Mouse (Mus musculus) gastrocnemius, adult 2 months (tissue): ENCODE measurements around the gene Edn1. TPM values are rescaled to one million over a fixed set of nuclear protein-coding genes. Genes with fewer than 3 reads are reported as not detected.

Experiments
- DNase-seq: peaks from one replicate; pipeline ENCODE4 v3.0.0; 2022
- H3K27ac ChIP-seq: fragments of 200-600 bp; 2 replicates; pipeline ENCODE4 v1.8.1; 2022; ENCODE audit warnings: mild to moderate bottlenecking
- H3K4me3 ChIP-seq: fragments of 200-600 bp; 2 replicates; pipeline ENCODE4 v1.8.1; 2022; ENCODE audit warnings: mild to moderate bottlenecking, moderate library complexity
- CTCF ChIP-seq: fragments of 200-600 bp; IDR thresholded peaks from 2 replicates; pipeline ENCODE4 v1.8.1; 2022; ENCODE audit warnings: antibody characterized with exemption, mild to moderate bottlenecking, moderate library complexity
- intact Hi-C: fragments of 180-260 bp; cut with DNase I; formaldehyde crosslinking; loops from one replicate; pipeline ENCODE4 v1.15.1; 2025
- total RNA-seq, 2 experiments: library from RNA; stranded (reverse); gene quantifications; 2 replicates each; pipeline ENCODE4 v1.2.3; 2021

The Edn1 gene
- total RNA-seq, 2 experiments from 2014 or later: 1.6 to 1.7 TPM

DNA sequence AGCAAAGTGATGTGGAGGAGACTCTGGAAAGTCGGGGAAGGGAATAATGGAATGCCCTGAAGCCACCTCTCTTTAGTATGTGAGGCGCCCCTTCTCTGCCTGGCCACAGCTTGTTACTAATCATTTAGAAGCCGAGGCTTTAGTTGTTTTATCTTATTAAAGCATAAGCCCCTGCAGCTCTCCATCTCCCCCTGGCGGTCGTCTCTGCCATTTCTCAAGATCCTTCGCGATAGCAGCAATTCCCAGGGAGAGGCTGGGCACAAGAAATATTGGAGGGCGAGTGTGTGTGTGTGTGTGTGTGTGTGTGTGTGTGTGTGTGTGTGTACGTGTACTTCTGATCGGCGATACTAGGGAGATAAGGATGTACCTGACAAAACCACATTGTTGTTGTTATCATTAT is 709 bp upstream of the Edn1 start:
- peak; percentile 87 for DNase-seq
- TF ChIP-seq CTCF: peak; percentile 84
- intact Hi-C loops: loop anchor here (1.0 to 2.0 kb wide), 3 partner anchors 286 to 657 kb away; no protein-coding TSS in a partner anchor
- H3K4me3 ChIP-seq: peak overlapping the region; percentile 72
- H3K27ac ChIP-seq: peak overlapping the region; percentile 77

DNA sequence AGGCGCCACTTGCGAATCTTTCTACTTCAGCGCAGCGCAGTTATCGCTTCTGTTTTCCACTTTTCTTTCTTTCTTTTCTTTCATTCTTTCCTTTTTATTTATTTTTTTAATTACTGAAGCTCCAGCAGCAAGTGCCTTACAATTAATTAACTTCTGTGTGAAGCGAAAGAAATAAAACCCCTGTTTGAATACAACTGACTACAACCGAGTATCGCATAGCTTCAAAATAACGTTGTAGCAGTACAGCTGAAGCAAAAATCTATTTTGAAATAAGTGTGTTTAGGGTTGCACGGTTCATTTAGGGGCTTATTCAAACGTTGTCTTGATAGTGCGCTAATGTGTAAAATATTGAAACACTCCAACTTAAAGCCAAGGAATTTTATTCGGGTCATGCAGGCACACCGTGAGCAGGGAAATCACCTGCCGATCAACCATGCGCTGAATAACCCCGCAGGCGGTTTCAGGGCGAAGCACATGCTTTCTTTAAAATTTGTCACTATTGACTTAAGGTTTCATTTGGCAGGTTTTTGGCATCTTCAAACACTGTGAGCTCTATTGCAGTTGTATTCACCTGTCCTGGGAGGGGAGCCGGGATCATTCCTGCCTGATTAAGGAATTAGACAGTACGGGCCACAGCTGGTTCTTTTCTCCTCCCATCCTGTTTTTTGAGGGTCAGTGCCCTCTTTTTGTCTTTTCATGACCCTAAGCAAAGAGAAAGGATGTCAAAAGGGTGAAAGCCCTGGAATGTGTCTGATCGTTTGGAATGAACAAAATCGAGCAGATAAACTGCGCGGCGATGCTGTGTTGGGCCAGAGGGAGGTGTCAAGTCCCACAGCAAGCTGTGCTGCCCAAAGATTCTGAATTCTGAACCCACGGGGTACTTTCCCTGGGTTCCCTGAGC is 935 bp downstream of the Edn1 start:
- no peak for DNase-seq
- peak; percentile 34 for TF ChIP-seq CTCF
- peak overlapping the region; percentile 77 for H3K27ac ChIP-seq
- H3K4me3 ChIP-seq: peak overlapping the region; percentile 72
- intact Hi-C loops: loop anchor here (2.0 kb wide), 2 partner anchors 285 to 593 kb away; no protein-coding TSS in a partner anchor

DNA sequence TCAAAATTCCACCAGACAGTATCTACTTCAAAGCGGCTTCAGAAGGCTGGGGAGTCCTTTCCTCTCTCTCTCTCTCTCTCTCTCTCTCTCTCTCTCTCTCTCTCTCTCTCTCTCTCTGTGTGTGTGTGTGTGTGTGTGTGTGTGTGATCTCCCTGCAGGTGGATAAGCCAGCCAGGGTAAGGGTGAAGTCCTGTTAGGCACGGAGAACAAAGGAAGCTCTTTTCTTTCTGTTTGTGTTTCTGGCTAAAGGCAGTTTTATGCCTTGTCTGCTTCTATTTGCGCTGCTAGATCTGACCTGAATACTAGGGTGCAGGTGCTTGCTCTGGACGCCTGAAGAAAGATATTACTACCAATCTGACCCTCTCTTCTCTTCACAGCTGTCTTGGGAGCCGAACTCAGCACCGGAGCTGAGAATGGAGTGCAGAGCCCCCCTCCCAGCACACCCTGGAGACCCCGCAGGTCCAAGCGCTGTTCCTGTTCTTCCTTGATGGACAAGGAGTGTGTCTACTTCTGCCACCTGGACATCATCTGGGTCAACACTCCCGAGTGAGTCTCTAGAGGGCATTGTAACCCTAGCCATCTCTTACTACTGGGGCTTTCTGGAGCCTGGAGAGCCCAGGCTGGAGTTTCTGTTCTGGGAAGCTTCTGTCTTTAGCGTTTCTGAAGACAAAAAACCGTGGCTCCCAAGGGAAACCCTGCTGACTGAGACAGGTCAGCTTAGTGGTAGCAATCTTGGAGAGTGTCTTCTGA is 2.1 kb downstream of the Edn1 start:
- DNase-seq: no peak
- no peak; the same call in 1 of the 2 replicates for TF ChIP-seq CTCF
- H3K4me3 ChIP-seq: peak overlapping the region; percentile 72
- H3K27ac ChIP-seq: peak overlapping the region; percentile 77
- intact Hi-C loops: no loop called here

DNA sequence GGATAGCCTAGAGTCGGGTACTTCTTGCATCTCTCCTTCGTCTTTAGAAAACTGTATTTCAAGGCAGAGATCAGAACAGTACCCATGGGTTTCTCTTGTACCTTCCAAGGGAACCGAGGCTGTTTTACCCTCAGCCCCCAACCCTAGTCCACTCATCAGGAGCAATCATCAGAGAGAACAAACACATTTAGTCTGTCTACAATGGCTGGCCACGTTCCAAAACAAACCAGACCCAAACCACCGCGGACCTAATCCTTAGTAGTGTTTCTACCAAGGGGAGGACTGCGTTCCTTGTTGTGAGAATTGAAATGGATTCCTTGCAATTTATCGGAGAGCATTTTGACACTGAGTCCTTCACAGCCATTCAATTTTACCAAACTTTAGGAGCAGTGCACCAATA is 2.9 kb downstream of the Edn1 start:
- DNase-seq: no peak
- TF ChIP-seq CTCF: no peak
- Histone ChIP-seq H3K4me3 (peak overlapping the region; percentile 72), H3K27ac (peak overlapping the region; percentile 70)
- intact Hi-C loops: no loop called here

DNA sequence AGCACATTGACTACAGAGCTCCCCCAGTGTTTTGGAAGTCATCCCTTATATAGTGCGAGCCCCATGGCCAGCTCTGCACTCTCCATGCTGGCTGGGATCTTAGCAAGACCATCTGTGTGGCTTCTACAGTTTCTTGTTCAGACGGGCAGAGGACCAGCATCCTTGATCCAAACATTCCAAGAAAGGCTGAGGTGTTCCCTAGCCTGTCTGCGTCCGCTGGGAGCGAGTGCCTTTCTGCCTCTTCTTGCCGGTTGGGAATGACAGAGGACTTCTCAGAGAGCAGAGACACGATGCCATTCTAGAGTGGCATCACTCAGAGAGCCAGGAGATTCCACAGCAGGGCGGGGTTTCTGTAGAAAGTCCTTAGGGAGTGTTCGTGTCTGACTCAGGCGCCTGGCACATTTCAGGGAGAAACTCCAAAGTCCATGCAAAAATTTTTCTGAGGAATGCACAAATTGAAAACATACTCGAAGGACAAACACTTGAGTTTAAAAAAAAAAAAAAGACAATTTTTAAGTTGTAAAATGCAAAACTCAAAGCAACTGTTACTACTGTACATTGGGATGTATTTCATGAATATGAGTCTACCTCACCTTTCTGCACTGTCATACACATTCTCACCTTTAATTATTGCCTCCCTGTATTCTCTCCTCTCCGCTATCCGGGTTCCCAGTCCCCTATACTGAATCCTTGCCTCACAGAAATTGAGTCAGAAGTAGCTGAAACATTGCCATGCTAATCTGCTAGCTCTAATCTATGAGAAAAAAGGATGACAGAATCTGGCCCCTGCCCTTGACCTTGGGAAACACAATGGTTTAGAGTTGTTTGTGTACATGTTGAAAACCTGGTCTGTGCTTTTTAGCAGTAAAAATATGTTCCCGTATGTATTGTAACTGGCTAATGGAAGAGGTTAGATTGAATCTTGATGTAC is 5.9 kb downstream of the Edn1 start:
- intact Hi-C loops: no loop called here
- Histone ChIP-seq H3K27ac (peak overlapping the region; percentile 28; the same call in 1 of the 2 replicates), H3K4me3 (no peak overlapping the region)
- TF ChIP-seq CTCF: no peak
- peak; percentile 34 for DNase-seq

DNA sequence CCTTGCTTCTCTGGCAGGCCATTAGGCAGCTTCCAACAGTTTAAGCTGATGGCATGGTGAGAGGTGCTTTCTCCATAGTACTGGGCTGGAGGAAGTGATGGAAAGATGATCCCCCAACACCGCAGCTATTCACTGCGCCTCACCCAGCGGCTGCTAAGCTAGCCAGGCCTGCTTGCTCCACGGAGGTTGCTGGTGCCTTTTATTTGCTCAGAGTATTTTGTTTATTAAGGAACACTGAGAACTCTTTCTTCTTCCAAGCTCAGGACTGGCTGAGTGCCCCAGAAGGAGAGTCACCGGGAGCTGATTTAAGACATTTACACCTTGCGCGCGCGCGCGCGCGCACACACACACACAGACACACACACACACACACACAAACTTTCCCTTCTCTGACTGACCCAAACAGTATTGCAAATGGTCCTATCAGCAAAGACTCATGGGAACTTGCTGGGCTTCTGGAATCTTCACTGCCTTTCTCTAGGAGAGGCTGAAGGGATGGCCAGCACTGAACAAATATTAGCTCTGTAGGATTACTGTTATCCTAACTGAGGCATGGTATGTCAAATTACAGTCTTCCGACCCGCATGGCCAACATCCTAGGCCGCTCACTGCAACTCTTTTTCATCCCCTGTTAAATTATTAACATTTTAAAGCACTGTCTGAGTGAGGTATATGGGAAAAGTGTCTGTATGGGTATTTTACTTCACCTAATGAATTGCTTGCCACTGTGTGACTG is 7.3 kb downstream of the Edn1 start:
- no peak for TF ChIP-seq CTCF
- peak; percentile 56 for DNase-seq
- no peak overlapping the region for H3K27ac ChIP-seq
- intact Hi-C loops: no loop called here
- no peak overlapping the region for H3K4me3 ChIP-seq

DNA sequence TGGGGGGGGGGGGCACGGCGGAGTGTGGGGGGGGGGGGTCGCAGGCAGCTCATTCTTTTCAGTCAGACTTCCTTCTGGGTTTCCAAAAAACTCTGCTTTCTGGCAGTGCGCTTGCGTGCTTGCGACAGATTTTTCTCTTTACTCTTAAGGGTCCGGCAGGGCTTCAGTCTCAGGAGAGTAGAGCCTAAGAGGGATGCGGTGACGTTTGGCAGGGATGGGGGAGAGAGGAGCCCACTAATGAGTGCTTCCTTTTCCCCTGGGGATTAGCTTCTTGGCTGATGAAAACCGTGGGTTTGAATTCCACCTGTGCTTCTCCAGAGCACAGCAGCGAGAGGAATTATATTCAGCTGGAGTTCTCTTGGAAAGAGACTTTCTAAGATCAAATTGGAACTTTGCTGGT is 8.5 kb downstream of the Edn1 start:
- intact Hi-C loops: no loop called here
- Histone ChIP-seq H3K4me3 (no peak overlapping the region), H3K27ac (no peak overlapping the region)
- DNase-seq: no peak
- TF ChIP-seq CTCF: no peak

DNA sequence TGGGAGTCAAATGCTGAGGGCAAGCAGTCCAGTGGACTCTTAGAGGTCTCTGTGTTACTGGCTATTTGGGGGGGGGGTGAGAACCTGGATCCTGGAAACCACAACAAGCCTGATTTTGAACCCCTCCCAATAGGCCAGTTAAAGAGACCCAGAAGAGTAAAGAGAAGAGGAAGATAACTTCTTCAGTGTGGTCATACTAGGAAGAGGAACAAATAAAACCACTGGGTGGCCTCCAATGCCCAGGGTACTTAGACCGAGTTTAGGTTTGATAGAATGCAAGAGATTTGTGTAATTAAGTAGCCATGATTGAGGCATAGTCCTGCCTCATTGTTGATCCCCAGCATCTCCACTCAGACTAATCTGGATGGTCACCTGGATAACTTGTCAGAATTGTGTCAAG is 14.4 kb downstream of the Edn1 start:
- Histone ChIP-seq H3K4me3 (no peak overlapping the region), H3K27ac (no peak overlapping the region)
- intact Hi-C loops: no loop called here
- DNase-seq: no peak
- no peak for TF ChIP-seq CTCF

DNA sequence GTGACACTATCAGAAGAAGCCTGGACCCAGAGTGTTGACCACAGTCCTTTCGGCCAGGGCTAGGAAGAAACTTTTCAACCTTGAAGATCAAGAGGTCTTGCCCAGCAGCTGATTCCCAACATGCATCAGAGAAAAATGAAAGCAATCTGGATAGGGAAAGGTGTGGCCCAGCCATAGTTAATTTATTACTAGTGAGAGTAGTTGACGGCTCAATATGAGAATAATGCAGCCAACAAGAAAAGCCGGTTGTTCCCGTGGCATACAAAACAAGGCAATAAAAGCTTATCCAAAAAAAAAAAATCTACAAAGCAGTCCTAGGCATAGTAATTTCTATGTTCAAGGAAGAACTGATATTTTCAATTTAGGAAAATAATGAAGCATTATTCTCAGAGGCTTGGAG is 16.5 kb downstream of the Edn1 start:
- DNase-seq: no peak
- TF ChIP-seq CTCF: no peak
- no peak overlapping the region for H3K4me3 ChIP-seq
- H3K27ac ChIP-seq: no peak overlapping the region
- intact Hi-C loops: no loop called here

DNA sequence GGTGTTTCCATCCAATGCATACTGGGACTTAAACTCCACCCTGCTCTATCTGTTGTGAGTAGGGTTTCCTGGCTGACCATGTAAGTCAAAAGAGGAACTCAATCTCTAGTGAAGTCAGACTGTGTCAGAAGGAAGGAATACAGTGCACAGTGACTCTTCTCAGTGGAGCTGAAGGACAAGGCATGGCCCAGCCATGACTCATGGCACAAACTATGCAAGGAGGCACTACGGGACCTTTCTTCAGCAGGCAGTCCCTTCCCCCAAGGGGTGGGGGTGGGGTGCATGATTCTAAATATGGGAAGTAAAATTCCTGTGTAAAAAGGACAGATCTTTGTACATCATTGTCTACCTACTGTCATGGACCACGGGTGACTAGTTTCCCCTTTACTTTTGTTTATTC is 27.3 kb downstream of the Edn1 start:
- no peak for TF ChIP-seq CTCF
- Histone ChIP-seq H3K4me3 (no peak overlapping the region), H3K27ac (no peak overlapping the region)
- peak; percentile 36 for DNase-seq
- intact Hi-C loops: no loop called here

DNA sequence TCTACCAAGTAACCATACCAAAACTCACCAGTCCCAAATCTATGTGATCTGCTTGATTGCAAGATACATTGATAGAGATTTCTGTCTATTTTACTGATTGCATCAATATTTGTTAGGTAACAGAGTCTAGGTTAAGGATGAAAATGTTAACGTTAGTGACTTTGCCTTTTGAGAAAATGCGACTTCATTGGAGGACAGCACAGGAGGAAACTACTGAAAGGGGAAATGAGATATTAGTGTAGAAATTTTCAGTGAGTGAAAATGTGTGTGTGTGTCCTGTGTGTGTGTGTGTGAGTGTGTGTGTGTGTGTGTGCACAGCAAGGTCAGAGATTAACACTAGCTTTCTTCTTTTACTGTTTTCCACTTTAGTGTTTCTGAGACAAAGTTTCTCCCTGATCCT is 29.8 kb downstream of the Edn1 start:
- Histone ChIP-seq H3K27ac (no peak overlapping the region), H3K4me3 (no peak overlapping the region)
- DNase-seq: no peak
- intact Hi-C loops: no loop called here
- TF ChIP-seq CTCF: no peak

DNA sequence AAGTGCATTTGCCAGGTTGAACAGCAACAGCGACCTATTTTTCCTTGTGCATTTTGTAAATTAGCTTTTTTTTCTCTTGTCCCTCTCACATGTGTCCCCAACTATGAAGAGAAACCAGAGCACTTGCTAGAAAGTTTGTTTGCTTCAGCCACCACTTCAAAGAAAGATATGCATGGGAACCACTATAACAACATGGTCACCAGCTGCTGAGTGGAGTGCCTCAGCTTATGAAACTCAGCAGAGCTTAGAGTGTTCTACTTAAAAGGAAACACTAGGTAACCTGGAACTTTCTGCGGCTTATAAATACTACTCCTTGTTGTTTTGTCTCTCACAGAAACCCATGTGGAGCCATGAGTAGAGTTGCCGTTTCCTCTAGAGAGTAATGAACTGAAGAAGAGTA is 33.7 kb downstream of the Edn1 start:
- TF ChIP-seq CTCF: no peak
- Histone ChIP-seq H3K27ac (no peak overlapping the region), H3K4me3 (no peak overlapping the region)
- no peak for DNase-seq
- intact Hi-C loops: no loop called here
